11 mouse cellular contexts compared by ENCODE assay signal in genomic region chr8:126012334-126012733, GRCm38 (mm10).
"Had no signal": no experiment of that assay in that cellular context is flagged by ENCODE, and none has a peak within 500 bp of the region (broad histone marks: within the 10 kb centered on the region; RNA-seq: fewer than 3 reads in every experiment).

No protein-coding gene starts in this region.

- DNase-seq: kidney, postnatal 36 days; layer of hippocampus, adult 9-11 months; lung, adult 18-20 months; right cerebral cortex, postnatal 14 days; thymus, adult 2 months; thymus, postnatal 25 days had no signal

- H3K4me1 ChIP-seq: limb, embryonic 13.5 days; midbrain, embryonic 13.5 days had no signal

- H3K4me3 ChIP-seq: limb, embryonic 13.5 days; midbrain, embryonic 13.5 days; stomach, embryonic 15.5 days had no signal

- H3K27ac ChIP-seq: kidney, postnatal 0 days; limb, embryonic 13.5 days; liver, embryonic 14.5 days; midbrain, embryonic 13.5 days; stomach, embryonic 15.5 days had no signal

- H3K27me3 ChIP-seq: limb, embryonic 13.5 days; midbrain, embryonic 13.5 days; stomach, embryonic 15.5 days had no signal
